Mouse (Mus musculus): ENCODE measurements at regions not wholly inside any gene's neighbourhood (a gene's known extent, or its start where the extent isn't known, plus 50 kb on each side); places are given as distances from the start of the nearest gene placed in this dataset.
"Not testable (repeated sequence)": the region's sequence is repeated elsewhere in the genome, so short reads cannot be mapped to it uniquely, and the experiment has no call there.

DNA sequence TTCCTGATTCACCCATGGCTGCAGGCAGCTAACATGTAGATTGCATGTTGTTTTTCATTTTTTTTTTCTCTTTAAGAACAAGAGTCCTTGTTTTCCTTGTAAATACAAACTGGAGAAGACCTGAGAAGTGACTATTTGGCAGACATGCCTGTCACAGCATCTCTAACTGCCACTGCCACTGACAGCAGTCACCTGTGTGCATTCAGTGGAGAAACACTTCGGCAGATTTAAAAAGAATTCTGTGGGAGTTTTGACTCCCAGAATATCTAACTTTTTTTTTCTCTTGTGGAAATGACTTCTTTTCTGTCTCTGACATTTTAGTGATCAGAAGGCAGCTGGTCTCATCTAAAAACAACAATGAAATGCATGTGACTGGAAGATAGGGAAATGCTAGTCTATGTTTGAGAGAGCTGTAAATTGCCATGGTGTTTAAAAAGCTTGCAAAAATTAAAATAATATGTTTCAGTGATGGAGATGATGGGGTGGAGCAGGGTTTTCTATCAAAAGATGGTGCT, 526.0 kb upstream of the Agtr1b start:
- no peak for DNase-seq

DNA sequence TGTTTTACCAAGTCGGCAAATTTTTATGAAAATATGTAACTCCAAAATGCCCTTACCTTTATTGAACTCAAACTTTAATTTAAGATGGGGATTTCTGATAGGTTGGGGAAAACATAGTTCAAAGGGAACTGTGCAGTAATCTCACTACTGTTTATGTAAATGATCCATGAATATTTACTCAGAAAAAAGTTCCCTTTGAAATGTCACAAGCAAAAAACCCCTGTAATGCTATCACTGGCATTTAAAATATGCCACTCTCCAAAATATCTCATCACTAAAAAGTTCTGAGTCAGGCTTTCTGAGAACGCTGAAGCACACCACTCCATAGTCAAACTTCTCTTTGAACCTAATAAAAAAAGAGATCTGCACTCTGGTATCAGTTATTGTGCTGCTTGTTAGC, 497.3 kb upstream of the Agtr1b start:
- DNase-seq: no peak

GRCm38 (mm10) chr3:20831038-20831437, 464.1 kb upstream of the Agtr1b start:
- DNase-seq: no peak

GRCm38 (mm10) chr3:20829391-20829790, 462.4 kb upstream of the Agtr1b start:
- DNase-seq: no peak

DNA sequence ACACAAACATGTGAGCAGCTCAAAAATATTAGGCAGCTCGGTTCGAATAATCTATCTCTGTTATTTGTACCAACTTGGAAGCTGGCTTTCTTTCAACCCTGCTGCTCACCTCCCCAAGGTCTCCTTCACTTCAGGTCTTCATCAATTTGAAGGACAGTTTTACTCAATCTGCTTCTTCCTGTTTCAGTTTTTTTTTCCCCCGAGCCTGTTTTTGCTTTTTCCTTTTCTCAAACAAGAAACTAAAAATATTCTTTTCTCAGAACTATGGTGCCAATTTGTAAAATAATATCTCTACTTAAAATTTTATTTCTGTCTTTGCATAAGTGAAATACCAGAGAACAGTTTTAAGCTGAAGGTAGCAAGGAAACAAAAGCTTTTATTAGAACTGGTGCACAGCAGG, 461.8 kb upstream of the Agtr1b start:
- no peak for DNase-seq

DNA sequence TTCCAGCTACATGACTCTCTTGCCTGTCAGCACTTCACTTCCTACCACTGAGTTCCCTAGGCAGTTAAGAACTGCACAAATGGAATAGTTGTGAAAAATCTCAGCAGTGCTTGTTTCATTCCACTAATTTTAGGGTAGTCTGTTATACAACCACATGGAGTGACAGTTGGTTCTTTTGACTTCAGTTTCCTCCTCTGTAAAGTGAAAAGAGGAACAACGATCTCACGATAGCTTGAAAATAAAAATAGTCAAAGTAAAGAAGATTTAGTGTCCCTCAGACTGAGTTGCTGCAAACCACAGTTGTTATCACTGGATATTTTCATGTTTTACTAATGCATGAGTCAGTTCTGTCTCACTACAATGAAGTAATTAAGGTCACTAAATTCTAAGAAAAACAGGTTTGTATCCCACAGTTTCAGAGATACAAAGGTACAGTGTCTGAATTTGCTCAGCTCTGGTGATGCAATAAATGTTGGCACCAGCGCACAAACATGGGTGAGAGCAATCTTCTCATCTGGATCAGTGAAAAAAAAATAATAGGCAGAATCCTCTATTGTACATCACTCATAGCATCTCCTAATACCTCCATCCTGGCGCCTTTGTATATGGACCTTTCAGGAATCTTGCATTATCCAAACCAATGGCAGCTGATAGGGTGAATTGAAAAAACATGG, 458.8 kb upstream of the Agtr1b start:
- no peak for DNase-seq

DNA sequence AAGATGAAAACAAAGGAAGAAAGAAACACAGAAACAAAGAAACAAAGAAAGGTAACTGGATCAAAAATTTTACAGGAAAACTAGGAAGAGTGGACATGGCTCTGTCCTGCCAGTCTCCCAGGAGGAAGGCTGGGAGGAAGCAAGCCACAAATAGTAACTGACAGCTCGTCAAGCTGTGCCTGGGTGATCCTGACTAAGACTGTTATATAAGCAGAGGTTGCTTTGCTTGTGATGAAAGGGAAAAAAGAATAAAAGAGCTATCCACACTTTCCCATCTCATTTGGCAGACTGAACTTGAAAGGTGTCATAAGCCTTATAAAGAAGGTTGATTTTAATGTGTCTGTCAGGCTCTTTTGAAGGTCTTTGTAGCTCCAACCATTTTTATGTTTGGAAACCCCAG, 455.2 kb upstream of the Agtr1b start:
- no peak for DNase-seq

DNA sequence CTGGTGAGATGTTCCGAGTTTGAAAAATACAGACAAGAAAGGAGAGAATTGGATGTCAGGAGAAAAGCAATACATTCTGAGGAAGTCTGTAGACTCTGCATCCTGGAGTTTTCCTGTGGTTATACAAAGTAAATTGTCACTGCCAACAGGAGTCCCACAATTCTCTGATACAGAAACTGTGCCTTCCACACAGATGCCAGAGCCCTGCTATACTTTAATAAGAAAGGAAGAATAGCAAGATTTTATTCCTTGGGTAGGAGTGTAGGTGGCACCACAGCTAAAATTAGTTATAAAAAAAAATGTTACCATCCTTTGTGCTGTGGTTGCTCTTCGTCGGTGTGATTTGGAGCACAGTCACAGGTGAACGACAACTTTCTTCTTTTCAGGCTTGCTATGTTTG, 454.7 kb upstream of the Agtr1b start:
- DNase-seq: no peak

DNA sequence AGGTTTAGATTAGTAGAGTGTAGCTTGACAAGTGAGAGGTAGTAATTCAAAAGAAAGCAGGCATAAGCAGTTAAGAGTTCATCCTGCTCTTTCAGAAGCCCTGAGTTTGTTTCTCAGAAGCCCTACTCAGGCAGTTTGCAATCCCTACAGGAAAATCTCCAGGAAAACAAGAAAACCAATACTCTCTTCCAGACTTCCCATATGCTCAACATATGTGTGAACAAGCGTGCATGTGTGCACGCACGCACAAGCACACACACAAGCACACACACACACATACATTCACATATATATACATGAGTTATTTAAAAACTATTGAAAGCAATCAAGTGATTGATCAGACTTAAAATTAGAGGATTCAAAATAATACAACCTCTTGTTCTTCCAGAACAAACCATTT, 453.1 kb upstream of the Agtr1b start:
- DNase-seq: no peak

DNA sequence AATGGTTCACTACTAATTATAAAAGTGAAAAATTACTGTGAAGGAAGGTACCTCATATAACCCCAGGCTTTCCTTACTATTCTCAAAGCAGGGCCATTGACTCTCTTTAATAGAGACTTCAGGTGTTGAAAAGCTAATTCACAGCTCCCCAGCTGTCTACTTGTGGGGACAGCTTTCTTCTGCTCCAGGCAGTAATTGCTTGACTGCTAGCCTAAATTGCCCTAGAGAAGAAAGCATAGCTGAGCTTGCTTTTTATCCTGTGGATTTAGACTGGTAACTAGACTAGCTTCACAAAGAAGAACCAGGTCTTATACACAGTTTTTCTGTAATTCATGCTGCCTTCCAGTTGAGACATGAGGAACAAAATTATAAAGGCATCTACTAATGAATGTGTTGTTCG, 452.6 kb upstream of the Agtr1b start:
- no peak for DNase-seq

DNA sequence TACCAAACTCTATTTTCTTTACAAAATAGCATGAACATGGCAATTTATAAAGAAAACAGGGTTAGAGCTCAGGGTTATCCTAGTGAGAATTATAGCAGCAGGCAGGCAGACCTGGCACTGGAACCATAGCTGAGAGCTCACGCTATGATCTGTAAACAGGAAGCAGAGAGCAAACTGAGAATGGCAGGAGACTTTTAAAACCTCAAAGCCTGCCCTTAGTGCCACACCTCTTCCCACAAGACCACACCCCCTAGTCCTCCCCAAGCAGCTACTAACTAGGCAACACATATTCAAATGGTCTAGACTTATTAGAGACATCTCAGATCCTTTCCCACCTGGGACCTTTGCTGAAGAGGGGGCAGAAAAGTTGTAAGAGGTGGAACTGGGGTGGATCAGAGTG, 449.6 kb upstream of the Agtr1b start:
- DNase-seq: no peak

DNA sequence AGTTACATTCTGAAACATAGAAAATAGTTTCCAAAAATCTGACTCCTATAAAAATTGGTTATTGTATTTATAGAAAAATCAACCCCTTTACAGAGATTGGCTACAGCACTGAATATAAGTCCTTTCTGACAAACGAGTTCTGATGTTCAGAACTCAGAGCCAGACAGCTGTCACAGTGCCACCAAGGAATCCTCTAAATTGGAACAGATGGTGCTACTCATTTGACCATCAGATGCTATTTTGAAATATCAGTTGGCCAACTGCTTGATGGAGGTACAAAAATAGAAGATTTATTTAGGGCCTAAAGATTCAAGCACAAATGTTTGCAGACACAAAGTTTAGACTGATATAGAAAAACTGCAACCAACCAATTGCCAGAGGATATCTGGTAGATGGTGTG, 427.3 kb upstream of the Agtr1b start:
- no peak for DNase-seq

GRCm38 (mm10) chr3:20792503-20792902, 425.5 kb upstream of the Agtr1b start:
- no peak for DNase-seq

GRCm38 (mm10) chr3:20777883-20778282, 410.9 kb upstream of the Agtr1b start:
- DNase-seq: no peak

- no peak for DNase-seq
These were observed 410.0 kb upstream of the Agtr1b start for GRCm38 (mm10) chr3:20776964-20777304.

GRCm38 (mm10) chr3:20776128-20776963, 409.4 kb upstream of the Agtr1b start:
- DNase-seq: no peak

- no peak for DNase-seq
These were observed 367.3 kb upstream of the Agtr1b start for GRCm38 (mm10) chr3:20734302-20734701.

DNA sequence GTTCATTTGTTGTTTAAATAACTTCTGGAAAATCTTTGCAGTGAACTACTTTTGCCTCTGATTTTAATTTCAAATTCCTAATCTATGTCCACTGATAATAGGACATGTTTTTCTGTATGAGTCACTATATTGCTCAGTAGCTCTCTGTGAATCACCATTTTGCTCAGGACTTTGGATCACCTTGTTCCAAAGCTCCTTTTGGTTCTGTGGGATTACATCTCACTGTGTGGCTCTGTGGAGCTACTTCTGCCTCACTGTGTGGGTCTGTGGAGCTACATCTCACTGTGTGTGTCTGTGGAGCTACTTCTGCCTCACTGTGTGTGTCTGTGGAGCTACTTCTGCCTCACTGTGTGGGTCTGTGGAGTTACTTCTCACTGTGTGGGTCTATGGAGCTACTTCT, 365.0 kb upstream of the Agtr1b start:
- no peak for DNase-seq

DNA sequence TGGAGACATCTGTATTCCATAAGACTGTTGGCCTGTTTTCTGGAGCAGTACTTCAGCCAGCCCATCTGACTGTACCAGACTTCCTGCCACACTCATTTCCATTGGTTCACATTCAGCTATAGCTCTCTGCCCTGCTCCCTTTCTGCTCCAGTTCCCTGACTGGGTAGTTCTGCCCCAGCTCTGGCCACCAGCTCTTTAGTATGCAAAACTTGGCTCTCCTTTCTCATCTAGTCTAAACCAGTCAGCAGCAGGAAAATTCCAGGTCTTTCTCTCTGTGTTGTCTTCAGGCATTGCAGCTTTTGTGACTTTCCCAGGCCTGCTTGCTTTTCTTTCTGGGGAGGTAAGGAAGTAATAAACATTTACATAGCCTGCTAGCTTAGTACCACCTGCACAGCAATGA, 363.5 kb upstream of the Agtr1b start:
- peak; percentile 8 for DNase-seq

DNA sequence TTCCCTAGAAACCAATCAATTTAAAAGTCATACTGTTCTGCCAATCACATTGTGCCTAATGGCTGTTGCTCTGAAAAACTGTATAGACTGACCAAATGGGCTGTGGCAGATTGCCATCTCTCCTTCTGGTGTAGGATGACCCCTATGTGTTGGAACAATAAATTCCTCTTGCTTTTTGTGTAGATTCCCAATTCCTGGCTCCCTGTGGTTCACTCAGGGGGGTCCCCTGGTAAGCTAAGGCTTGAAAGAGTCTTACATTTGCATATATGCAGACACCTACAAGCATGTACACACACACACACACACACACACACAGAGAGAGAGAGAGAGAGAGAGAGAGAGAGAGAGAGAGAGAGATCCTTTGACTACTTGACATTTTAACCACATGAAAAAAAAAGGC, 362.8 kb upstream of the Agtr1b start:
- DNase-seq: not testable (repeated sequence)

DNA sequence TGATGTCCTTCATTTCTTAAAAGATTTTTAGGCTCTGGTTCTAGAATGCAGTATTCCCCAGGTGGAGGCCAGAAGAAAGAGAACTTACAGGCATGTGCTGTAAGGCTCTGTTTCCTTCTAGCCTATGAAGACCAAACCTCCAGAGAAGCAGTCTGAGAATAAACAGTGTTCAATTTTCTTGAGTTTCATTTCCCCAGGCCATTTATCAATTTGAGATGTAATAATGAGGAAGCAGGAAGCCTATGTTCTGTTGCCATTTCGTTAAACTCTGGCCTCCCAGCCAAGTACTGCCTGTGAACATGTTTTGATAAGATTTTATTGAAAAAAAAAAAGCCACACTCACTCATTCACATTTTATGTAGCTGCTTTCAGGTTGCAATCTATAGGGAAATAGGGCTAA, 347.7 kb upstream of the Agtr1b start:
- no peak for DNase-seq

DNA sequence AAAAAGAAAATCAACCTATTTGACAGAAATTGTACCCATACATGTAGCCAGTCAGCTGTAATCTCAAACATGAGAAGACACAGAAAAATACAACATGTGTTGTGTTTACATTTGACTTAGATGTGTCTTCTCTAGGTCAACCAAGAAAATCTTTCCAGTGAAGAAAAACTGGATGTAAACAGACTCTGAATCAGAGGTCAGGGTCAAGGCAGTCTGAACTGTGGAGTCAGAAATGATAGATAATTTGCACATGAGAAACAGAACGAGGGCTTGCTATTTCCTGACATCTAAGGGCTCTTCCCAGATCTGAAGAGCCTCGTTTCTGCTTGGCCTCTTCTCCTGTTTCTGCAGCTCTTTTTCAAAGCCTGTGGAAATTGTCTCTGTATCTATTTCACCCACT, 342.7 kb upstream of the Agtr1b start:
- no peak for DNase-seq

GRCm38 (mm10) chr3:20695322-20695859, 328.4 kb upstream of the Agtr1b start:
- DNase-seq: no peak

DNA sequence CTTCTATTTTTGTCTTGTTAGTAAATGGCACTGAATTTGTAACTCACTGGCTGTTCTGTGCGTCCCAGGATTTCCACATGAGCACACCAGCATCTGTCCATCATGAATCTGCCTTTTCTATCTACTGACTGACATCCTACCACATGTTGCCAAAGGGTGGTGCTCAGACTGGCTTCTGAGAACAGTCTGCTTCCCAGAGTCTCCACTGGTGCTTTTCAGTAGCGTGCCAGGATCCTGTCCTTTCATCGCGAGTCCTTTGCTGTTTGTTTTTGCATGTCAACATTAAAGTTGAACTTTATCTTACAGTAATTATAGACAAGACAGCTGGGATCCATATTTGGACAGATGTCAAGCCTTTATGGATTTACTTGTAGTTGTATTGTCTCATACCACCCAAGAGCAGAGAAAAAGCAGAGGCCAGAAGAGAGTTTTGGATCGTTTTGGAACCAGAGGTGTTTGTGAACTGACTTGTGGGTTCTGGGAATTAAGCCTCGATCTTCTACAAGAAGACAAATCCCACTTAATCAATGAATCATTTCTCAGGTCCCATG, 314.0 kb upstream of the Agtr1b start:
- no peak for DNase-seq
